Mouse (Mus musculus) liver, adult 2 months (tissue): ENCODE data around the gene Pax5.

Source experiments
- CTCF ChIP-seq: fragments of 200-500 bp; IDR thresholded peaks from 2 replicates; pipeline ENCODE4 v1.5.1; 2011; ENCODE audit warnings: low read depth, low read length, control low read depth
- POLR2A ChIP-seq: fragments of 200-500 bp; IDR thresholded peaks from 2 replicates; pipeline ENCODE4 v1.6.1; 2011; ENCODE audit warnings: low read length, control low read depth; ENCODE audit not compliant: insufficient read depth; ENCODE audit errors: extremely low read depth

- TF ChIP-seq POLR2A: no peak
- no peak for TF ChIP-seq CTCF
These were observed 24.7 kb downstream of the Pax5 start for GRCm38 (mm10) chr4:44685582-44685981.
